Mouse (Mus musculus): ENCODE measurements around the gene Fam124a. TPM values are rescaled to one million over a fixed set of nuclear protein-coding genes. Genes with fewer than 3 reads are reported as not detected.

Fam124a gene
- total and polyA plus RNA-seq, 2 experiments from 2014 or later = 42.1 to 43.4 TPM

GRCm38 (mm10) chr14:62648405-62648804 is 92.9 kb downstream of the Fam124a start:
- Histone ChIP-seq H3K9ac (replicated peaks; ENCODE audit: low read length, poor library complexity, severe bottlenecking) (no peak overlapping the region), H3K4me1 (ENCODE audit: insufficient read depth, low read length) (no peaks in the 10 kb centered on the region), H3K36me3 (ENCODE audit: insufficient read depth, low read length) (no peaks in the 10 kb centered on the region), H3K4me2 (ENCODE audit: low read depth, low read length, poor library complexity, severe bottlenecking) (no peak overlapping the region), H3K9me3 (ENCODE audit: low read length) (no peaks in the 10 kb centered on the region), H3K4me3 (ENCODE audit: low read depth, low read length) (no peak overlapping the region), H3K27ac (ENCODE audit: low read depth, low read length) (no peak overlapping the region), H3K27me3 (ENCODE audit: insufficient read depth, low read length) (no peaks in the 10 kb centered on the region)
- 87% methylated on average over 6 of the region's 6 CpGs for WGBS
- no peak for TF ChIP-seq CTCF (IDR thresholded peaks at IDR 0.05)
- DNase-seq (ENCODE audit: low spot score) = no peak
- no peak for ATAC-seq (ENCODE audit: low FRiP score)

GRCm38 (mm10) chr14:62650376-62650775 is 94.8 kb downstream of the Fam124a start:
- no peak for DNase-seq (ENCODE audit: low spot score)
- H3K36me3 ChIP-seq (ENCODE audit: insufficient read depth, low read length) = no peaks in the 10 kb centered on the region
- H3K9me3 ChIP-seq (ENCODE audit: low read length) = no peaks in the 10 kb centered on the region
- no peak overlapping the region for H3K27ac ChIP-seq (ENCODE audit: low read depth, low read length)
- no peak overlapping the region for H3K9ac ChIP-seq (replicated peaks; ENCODE audit: low read length, poor library complexity, severe bottlenecking)
- no peak overlapping the region for H3K4me2 ChIP-seq (ENCODE audit: low read depth, low read length, poor library complexity, severe bottlenecking)
- H3K4me3 ChIP-seq (ENCODE audit: low read depth, low read length) = no peak overlapping the region
- no peaks in the 10 kb centered on the region for H3K4me1 ChIP-seq (ENCODE audit: insufficient read depth, low read length)
- WGBS = 64% methylated on average over 3 of the region's 3 CpGs
- no peak for ATAC-seq (ENCODE audit: low FRiP score)
- TF ChIP-seq CTCF (IDR thresholded peaks at IDR 0.05) = no peak
- no peaks in the 10 kb centered on the region for H3K27me3 ChIP-seq (ENCODE audit: insufficient read depth, low read length)

- Histone ChIP-seq H3K9ac (replicated peaks; ENCODE audit: low read length, poor library complexity, severe bottlenecking) (no peak overlapping the region), H3K4me2 (ENCODE audit: low read depth, low read length, poor library complexity, severe bottlenecking) (no peak overlapping the region), H3K4me1 (ENCODE audit: insufficient read depth, low read length) (no peaks in the 10 kb centered on the region), H3K4me3 (ENCODE audit: low read depth, low read length) (no peak overlapping the region), H3K36me3 (ENCODE audit: insufficient read depth, low read length) (no peaks in the 10 kb centered on the region), H3K9me3 (ENCODE audit: low read length) (no peaks in the 10 kb centered on the region), H3K27ac (ENCODE audit: low read depth, low read length) (no peak overlapping the region), H3K27me3 (ENCODE audit: insufficient read depth, low read length) (no peaks in the 10 kb centered on the region)
- no peak for DNase-seq (ENCODE audit: low spot score)
- no peak for ATAC-seq (ENCODE audit: low FRiP score)
- 95% methylated on average over 3 of the region's 3 CpGs for WGBS
- TF ChIP-seq CTCF (IDR thresholded peaks at IDR 0.05) = no peak
These were observed 96.2 kb downstream of the Fam124a start for GRCm38 (mm10) chr14:62651771-62652170.

- Histone ChIP-seq H3K4me3 (ENCODE audit: low read depth, low read length) (no peak overlapping the region), H3K27me3 (ENCODE audit: insufficient read depth, low read length) (no peaks in the 10 kb centered on the region), H3K9ac (replicated peaks; ENCODE audit: low read length, poor library complexity, severe bottlenecking) (no peak overlapping the region), H3K4me2 (ENCODE audit: low read depth, low read length, poor library complexity, severe bottlenecking) (no peak overlapping the region), H3K9me3 (ENCODE audit: low read length) (no peaks in the 10 kb centered on the region), H3K4me1 (ENCODE audit: insufficient read depth, low read length) (no peaks in the 10 kb centered on the region), H3K36me3 (ENCODE audit: insufficient read depth, low read length) (no peaks in the 10 kb centered on the region), H3K27ac (ENCODE audit: low read depth, low read length) (no peak overlapping the region)
- no peak for TF ChIP-seq CTCF (IDR thresholded peaks at IDR 0.05)
- ATAC-seq (ENCODE audit: low FRiP score) (no peak), DNase-seq (ENCODE audit: low spot score) (no peak)
- WGBS = 85% methylated on average over 7 of the region's 7 CpGs
These were observed 100.5 kb downstream of the Fam124a start for GRCm38 (mm10) chr14:62655996-62656395.

GRCm38 (mm10) chr14:62657469-62657868 is 101.9 kb downstream of the Fam124a start:
- ATAC-seq (ENCODE audit: low FRiP score) = no peak
- Histone ChIP-seq H3K27me3 (ENCODE audit: insufficient read depth, low read length) (no peaks in the 10 kb centered on the region), H3K4me1 (ENCODE audit: insufficient read depth, low read length) (no peaks in the 10 kb centered on the region), H3K9ac (replicated peaks; ENCODE audit: low read length, poor library complexity, severe bottlenecking) (no peak overlapping the region), H3K27ac (ENCODE audit: low read depth, low read length) (no peak overlapping the region), H3K4me3 (ENCODE audit: low read depth, low read length) (no peak overlapping the region), H3K9me3 (ENCODE audit: low read length) (no peaks in the 10 kb centered on the region), H3K4me2 (ENCODE audit: low read depth, low read length, poor library complexity, severe bottlenecking) (no peak overlapping the region), H3K36me3 (ENCODE audit: insufficient read depth, low read length) (no peaks in the 10 kb centered on the region)
- WGBS = 85% methylated on average over 3 of the region's 3 CpGs
- TF ChIP-seq CTCF (IDR thresholded peaks at IDR 0.05) = no peak
- DNase-seq (ENCODE audit: low spot score) = no peak

Other genes with a start within 250 kb of the Fam124a start
- gene Gucy1b2, start 99.4 kb upstream of the Fam124a start, total RNA-seq (2014; rRNA removed) = 1.2 and 3.9 TPM in 2 replicates
- gene Gucy1b2, start 99.4 kb upstream of the Fam124a start, polyA plus RNA-seq (2015; fragmentation: Nextera tagmentation; extraction: Ambion mirVana) = 0.49 and 0.56 TPM in 2 replicates
- not detected in 2 replicates for gene Gm4131, start 11.2 kb downstream of the Fam124a start, total RNA-seq (2014; rRNA removed)
- 0.14 TPM in 1 of 2 replicates, not detected in the other for gene Gm4131, start 11.2 kb downstream of the Fam124a start, polyA plus RNA-seq (2015; fragmentation: Nextera tagmentation; extraction: Ambion mirVana)
- gene Serpine3, start 107.9 kb downstream of the Fam124a start, total RNA-seq (2014; rRNA removed) = 0.88 TPM in 1 of 2 replicates, not detected in the other
- gene Serpine3, start 107.9 kb downstream of the Fam124a start, polyA plus RNA-seq (2015; fragmentation: Nextera tagmentation; extraction: Ambion mirVana) = not detected in 2 replicates
- gene Ints6, start 205.4 kb downstream of the Fam124a start, total RNA-seq (2014; rRNA removed) = 19.1 and 44.9 TPM in 2 replicates
- gene Ints6, start 205.4 kb downstream of the Fam124a start, polyA plus RNA-seq (2015; fragmentation: Nextera tagmentation; extraction: Ambion mirVana) = 6.1 and 9.5 TPM in 2 replicates

Data from midbrain, postnatal 0 days (tissue).